Mouse (Mus musculus): ENCODE results near the gene Fhl2. TPM values are rescaled to one million over a fixed set of nuclear protein-coding genes. Genes with fewer than 3 reads are reported as not detected.
A peak's percentile ranks its signal among the peaks of the same experiment; 100 is the strongest.

The Fhl2 gene
- total RNA-seq, 2 experiments from 2014 or later = 1.0 TPM; not detected in 1

DNA sequence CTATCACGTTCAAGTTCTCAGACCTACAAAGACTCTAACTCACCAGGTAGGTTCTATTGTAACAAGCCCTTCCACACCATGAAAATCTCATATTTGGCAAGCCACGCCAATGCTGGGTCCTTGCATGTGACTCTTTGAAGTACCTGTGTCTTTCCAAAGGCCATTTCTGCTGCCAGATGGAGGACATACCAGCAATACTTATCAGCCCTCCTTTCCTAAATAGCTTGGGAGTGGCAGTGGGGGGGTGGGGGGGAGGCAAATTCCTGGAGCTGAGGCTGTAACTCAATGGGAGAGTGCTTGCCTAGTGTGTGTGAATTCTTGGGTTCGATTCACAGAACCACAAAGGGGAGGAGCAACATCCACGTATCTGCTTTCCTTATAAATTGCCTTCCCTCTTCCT is 72.1 kb downstream of the Fhl2 start:
- no peak for ATAC-seq (replicated peaks; ENCODE audit: low FRiP score, poor library complexity, severe bottlenecking)

DNA sequence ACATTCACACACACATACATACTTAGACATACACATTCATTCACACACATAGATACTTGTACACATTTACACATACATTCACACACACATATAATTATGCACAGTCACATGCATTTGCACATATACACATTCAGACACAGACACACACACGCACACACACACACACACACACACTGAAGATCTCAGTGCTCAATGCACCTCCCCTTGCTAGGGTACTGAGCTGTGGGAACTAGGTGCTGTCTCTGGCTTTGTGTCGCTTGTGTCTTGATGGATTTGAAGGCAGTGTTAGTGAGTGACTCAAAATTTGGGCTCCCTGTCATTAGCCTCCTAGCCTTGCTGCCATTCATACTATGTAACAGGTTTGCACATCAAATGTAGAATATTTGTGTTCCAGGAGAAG is 74.2 kb downstream of the Fhl2 start:
- no peak for ATAC-seq (replicated peaks; ENCODE audit: low FRiP score, poor library complexity, severe bottlenecking)

DNA sequence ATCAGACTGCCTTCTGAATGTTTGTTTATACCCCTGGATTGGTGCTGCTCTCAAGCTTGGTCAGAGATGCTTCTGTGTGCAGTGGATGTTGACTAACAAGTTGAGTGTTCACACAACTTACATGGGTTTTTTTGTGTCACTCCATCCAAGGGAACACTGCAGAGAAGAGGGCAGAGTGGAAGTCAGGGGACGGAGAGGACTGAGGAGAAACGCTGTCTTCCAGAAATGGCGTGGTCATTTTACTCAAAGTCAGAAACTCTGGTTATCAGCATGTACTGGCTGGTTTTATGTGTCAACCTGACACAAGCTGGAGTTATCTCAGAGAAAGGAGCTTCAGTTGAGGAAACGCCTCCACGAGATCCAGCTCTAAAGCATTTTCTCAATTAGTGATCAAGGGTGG is 75.8 kb downstream of the Fhl2 start:
- no peak for ATAC-seq (replicated peaks; ENCODE audit: low FRiP score, poor library complexity, severe bottlenecking)

GRCm38 (mm10) chr1:43117435-43117834 is 79.3 kb downstream of the Fhl2 start:
- ATAC-seq (replicated peaks; ENCODE audit: low FRiP score, poor library complexity, severe bottlenecking) = no peak

GRCm38 (mm10) chr1:43112882-43113281 is 83.9 kb downstream of the Fhl2 start:
- no peak for ATAC-seq (replicated peaks; ENCODE audit: low FRiP score, poor library complexity, severe bottlenecking)

DNA sequence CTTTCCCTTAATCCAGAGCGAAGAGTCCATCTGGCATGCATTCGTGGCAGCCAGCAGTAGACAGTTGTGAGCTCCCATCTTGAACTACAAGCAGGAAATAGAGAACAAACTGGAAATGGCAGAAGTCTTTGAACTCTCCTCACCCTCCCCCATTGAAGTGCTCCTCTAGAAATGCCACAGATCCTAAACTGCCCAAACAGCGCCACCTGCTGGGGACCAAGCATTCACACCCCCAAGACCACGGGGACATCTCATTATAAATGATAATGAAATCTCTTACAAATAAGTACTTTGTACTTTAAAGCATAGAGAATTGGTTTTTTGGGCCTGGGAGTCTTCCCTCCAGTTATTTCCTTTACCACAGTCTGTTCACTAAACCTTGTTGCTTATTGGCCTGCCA is 86.2 kb downstream of the Fhl2 start:
- peak; percentile 75 for ATAC-seq (replicated peaks; ENCODE audit: low FRiP score, poor library complexity, severe bottlenecking)

GRCm38 (mm10) chr1:43108729-43109128 is 88.1 kb downstream of the Fhl2 start:
- no peak for ATAC-seq (replicated peaks; ENCODE audit: low FRiP score, poor library complexity, severe bottlenecking)

DNA sequence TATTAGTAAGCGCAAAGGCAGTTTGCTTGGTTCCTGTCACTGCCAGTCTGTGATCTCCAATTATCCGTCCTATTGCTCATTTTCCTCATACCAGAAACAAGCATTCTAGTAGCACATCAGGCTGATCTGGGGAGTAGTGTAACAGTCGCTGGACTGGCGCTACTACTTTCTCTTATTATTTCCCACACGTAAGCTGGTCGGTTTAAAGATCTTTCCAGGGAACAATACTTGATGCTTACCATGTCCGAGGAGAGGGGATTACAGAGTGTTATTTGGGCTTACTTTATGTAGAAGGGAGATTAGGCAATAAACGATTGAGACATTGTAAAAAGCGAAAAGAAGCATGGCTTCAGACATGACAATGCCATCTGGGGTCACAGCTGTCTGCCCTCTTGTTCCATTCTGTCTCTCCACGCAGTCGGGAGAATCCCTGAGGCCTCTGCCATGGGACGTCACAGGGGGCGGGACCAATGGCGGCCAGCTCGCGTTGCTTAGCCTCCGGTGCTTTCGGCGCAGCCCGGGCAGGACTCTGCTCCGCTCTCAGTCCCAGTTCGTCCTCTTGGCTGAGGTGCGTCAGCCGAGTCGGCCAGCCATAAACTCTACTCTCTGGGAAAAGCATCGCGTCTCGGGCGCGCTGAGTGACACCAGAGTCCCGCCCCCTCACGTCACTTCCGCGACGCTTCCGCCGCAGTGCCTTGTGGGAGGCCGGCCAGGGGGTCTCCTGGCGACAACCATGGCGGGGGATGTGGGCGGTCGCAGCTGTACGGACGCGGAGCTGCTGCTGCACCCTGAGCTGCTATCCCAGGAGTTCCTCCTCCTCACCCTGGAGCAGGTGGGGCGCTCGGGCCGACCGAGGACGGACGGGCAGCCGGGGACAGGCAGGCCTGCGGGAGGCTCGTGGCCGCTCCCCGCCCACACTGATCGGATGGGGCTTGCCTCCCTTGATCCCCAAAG is 98.5 kb downstream of the Fhl2 start, which contains the start of the genes Tgfbrap1 and AI597479:
Gene Tgfbrap1 (minus strand): TSS at position 607 of the 954 bp plus-strand sequence.
Gene AI597479 (plus strand): TSS at position 680 of the 954 bp plus-strand sequence.
- ATAC-seq (replicated peaks; ENCODE audit: low FRiP score, poor library complexity, severe bottlenecking) = peak; percentile 98

DNA sequence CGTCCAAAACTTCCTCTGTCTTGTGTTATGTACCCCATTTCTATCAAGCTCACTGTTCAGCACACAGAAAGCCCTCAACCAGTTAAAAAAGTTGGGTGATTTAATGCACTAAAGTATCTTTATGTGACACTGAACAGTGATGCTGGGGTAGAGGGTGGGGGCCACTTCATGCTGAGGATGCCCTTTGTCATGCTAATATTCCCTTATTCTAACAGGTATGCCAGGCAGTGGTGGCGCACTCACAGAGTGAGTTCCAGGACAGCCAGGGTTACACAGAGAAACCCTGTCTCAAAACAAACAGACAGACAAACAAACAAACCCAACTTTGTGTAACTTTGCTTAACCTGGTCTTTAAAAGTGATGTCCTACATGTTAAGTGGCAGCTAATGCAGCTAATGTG is 102.6 kb downstream of the Fhl2 start:
- no peak for ATAC-seq (replicated peaks; ENCODE audit: low FRiP score, poor library complexity, severe bottlenecking)

DNA sequence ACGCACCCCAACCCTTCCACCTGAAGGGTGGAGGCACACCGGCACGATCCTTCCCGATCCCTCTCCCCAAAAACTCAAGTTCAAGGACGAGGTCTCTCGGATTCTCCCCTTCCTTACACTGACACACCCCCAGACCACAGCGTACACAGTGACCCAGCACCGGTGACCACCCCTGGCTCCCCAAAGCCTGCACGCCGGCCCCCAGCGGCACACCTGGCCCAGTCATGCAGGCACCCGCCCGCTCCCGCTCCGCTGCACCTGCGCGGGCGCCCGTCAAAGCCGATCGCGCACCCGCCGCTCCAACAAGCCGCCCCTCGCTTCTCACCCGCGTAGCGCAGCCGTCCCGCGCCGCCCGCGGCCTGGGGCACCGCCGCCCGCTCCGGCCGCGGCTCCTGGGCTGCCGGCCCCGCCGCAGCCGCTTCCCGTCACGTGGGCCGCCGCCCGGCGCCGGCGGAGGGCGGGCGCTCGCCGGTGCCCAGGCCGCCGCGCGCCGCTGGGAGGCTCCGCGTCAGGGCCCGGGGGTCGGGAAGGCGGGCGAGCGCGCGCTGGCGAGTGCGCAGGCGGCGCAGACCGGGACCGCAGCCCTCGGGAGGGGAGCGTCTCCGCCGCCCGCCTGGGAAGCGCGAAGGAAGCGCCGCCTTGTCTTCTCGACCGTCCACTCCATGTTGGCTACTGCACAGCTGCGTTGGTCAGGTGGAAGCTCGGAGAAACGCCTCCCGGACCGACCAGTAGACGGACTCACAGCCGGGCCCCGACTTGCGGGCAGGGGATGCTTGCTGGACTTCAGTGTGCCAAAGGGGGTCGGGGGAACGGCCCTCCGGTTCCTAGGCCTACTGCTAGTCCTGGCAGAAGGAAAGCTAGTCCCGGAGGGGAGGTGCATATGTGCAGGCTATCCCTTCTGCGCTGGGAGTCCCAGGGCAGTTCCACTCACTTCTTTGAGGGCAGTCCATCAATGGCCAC is 104.4 kb downstream of the Fhl2 start:
- ATAC-seq (replicated peaks; ENCODE audit: low FRiP score, poor library complexity, severe bottlenecking) = peak; percentile 69

- ATAC-seq (replicated peaks; ENCODE audit: low FRiP score, poor library complexity, severe bottlenecking) = peak; percentile 58
Measured at GRCm38 (mm10) chr1:43091306-43092055, 105.3 kb downstream of the Fhl2 start.

DNA sequence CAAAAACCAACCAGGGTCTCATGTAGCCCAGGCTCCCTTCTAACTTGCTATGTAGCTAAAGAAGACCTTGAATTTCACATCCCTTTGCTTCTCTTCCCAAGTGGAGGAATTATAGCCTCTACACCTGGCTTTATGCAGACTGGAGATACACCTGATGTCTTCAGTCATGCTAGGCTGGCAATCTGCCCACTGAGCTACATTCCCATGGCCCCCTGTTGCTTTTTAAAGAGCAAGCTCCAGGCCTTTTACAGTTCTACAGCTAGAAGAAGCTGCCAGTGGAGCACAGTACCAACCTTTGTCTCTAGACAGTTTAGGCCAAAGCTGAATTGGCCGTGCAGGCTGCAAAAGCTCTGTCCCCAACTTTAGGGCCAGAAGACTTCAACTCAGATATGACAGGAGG is 106.4 kb downstream of the Fhl2 start:
- no peak for ATAC-seq (replicated peaks; ENCODE audit: low FRiP score, poor library complexity, severe bottlenecking)

DNA sequence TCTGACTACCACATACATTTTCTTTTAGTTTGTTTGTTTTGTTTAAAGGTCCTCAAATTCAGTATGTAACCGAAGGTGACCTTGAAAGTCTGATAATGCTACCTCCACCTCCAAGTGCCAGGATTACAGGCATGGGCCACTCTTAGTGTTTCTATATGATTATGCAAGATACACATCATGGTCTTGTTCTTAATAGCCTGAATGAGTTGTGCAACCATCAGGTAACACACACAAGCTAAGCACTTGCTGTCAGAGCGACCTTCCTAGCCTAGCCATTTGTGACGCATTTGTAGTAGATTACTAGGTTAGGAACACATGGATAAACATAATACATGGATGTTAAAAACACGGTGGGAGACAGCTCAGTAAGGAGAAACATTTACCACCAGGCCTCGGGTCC is 113.8 kb downstream of the Fhl2 start:
- ATAC-seq (replicated peaks; ENCODE audit: low FRiP score, poor library complexity, severe bottlenecking) = no peak

- no peak for ATAC-seq (replicated peaks; ENCODE audit: low FRiP score, poor library complexity, severe bottlenecking)
Measured at GRCm38 (mm10) chr1:43078124-43078523, 118.7 kb downstream of the Fhl2 start.

DNA sequence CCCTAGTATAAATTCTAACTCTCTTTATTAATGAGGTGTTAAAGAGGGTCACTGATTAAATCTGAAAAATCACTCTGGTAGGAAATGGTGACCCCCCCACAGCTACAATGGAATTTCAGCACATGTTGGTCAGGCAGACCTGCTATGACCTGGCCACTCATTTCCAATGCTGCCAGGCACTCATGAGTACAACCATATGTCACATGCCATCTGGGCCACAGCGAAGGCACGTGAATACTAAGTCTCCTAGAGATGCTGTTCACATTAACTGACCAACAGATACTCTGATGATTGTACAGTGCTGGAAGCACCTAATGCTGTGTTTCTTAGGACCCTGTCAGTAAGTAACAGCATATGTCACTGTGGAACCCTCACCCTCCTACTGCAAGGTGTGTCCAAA is 122.0 kb downstream of the Fhl2 start:
- ATAC-seq (replicated peaks; ENCODE audit: low FRiP score, poor library complexity, severe bottlenecking) = no peak

Other genes starting within 250 kb of the Fhl2 start
- gene Gpr45, start 244.1 kb downstream of the Fhl2 start, total RNA-seq (2015; ENCODE audit: low replicate concordance) = not detected in 2 replicates
- gene Gpr45, start 244.1 kb downstream of the Fhl2 start, total RNA-seq (2017; ENCODE audit: low replicate concordance) = 0.28 TPM in 1 of 2 replicates, not detected in the other
- gene Tgfbrap1, start 98.3 kb downstream of the Fhl2 start, total RNA-seq (2015; ENCODE audit: low replicate concordance) = 6.9 and 8.5 TPM in 2 replicates
- 3.5 and 5.4 TPM in 2 replicates for gene Tgfbrap1, start 98.3 kb downstream of the Fhl2 start, total RNA-seq (2017; ENCODE audit: low replicate concordance)
- gene AI597479, start 98.3 kb downstream of the Fhl2 start, total RNA-seq (2015; ENCODE audit: low replicate concordance) = 2.5 and 6.5 TPM in 2 replicates
- 3.5 and 5.0 TPM in 2 replicates for gene AI597479, start 98.3 kb downstream of the Fhl2 start, total RNA-seq (2017; ENCODE audit: low replicate concordance)
- gene Nck2, start 247.6 kb upstream of the Fhl2 start, total RNA-seq (2015; ENCODE audit: low replicate concordance) = 0.77 TPM in 1 of 2 replicates, not detected in the other
- 2.4 and 3.3 TPM in 2 replicates for gene Nck2, start 247.6 kb upstream of the Fhl2 start, total RNA-seq (2017; ENCODE audit: low replicate concordance)